Mouse (Mus musculus): ENCODE results near the gene Hhip.

DNA sequence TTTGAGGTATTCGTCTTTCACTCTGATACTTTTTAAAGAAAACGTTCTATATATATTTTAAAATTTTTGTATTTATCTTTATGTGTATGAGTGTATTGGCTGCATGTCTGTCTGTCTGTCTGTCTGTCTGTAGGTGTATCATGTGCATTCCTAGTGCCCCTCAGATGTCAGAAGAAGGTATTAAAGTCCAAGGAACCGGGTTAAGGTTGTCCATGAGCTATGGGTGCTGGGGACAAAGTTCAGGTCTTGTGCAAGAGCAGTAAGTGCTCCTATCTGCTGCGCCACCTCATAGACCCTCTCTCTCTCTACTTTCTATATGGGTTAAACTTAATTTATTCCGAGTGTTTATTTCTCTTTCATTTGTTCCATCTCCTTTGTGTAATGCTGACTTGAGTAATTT, 55.5 kb downstream of the Hhip start:
- TF ChIP-seq USF1 (IDR thresholded peaks at IDR 0.05; ENCODE audit: low read depth), result no peak
- TF ChIP-seq CEBPB (IDR thresholded peaks at IDR 0.05; ENCODE audit: low read depth), result no peak
- no peak for TF ChIP-seq CTCF (IDR thresholded peaks at IDR 0.05; ENCODE audit: control insufficient read depth, insufficient read depth, insufficient read length)
- TF ChIP-seq MYOD1 (IDR thresholded peaks at IDR 0.05; ENCODE audit: control insufficient read depth, insufficient read length, low read depth), result no peak
- no peak for TF ChIP-seq FOSL1 (IDR thresholded peaks at IDR 0.05; ENCODE audit: insufficient read depth, low read length, poor library complexity, severe bottlenecking)

Data from C2C12 (cell line).